Comparison of ENCODE assay signal across 8 mouse cellular contexts in the genomic region with DNA sequence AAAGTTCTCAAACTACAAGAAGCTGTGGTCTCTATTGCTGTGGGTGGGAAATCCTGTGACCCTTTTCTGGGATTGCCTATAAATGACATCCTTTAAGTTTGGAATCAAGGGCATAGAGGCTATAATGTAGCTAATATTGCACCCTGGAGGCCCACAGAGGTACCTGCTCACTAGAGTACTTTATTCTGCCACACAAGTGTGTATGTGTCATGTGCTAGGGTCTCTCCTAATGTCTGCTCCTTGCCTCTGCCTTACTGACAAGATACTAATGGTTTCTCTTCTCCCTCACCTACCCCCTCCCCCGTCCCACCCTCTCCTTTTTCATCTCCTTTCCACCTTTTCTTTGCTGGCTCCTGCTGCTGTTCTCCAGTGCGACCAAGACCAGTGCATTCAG.
A peak's percentile ranks its signal among the peaks of the same experiment; 100 is the strongest.
DNase-seq lines count a peak whose midpoint lies in the region; ATAC-seq lines count a peak whose summit lies in the region.

No protein-coding gene starts in this region.

- intact Hi-C loops in heart, postnatal 25 days (cut with DNase I), result loop anchor here (2.0 kb wide), 1 partner anchor 138 kb away; no protein-coding TSS in a partner anchor

- 26% methylated on average over 2 of the region's 2 CpGs for WGBS in heart, embryonic 13.5 days
- 29% methylated on average over 2 of the region's 2 CpGs for WGBS in embryonic facial prominence, embryonic 10.5 days
- WGBS in hindbrain, embryonic 13.5 days, result 23% methylated on average over 2 of the region's 2 CpGs
- 45% methylated on average over 2 of the region's 2 CpGs for WGBS in midbrain, embryonic 12.5 days

- no peak for DNase-seq in heart, postnatal 25 days (ENCODE audit: low spot score)
- DNase-seq in embryonic facial prominence, embryonic 10.5 days (ENCODE audit: low spot score), result no peak
- DNase-seq in cerebellum, postnatal 10 days, result no peak
- DNase-seq in layer of hippocampus, postnatal 10 days (ENCODE audit: low spot score in 2 of 2), result no peak

- peak overlapping the region; percentile 53 for H3K4me3 ChIP-seq in heart, embryonic 13.5 days
- H3K4me3 ChIP-seq in embryonic facial prominence, embryonic 10.5 days, result peak overlapping the region; percentile 59
- H3K4me3 ChIP-seq in hindbrain, embryonic 13.5 days, result peak overlapping the region; percentile 43
- peak overlapping the region; percentile 44 for H3K4me3 ChIP-seq in midbrain, embryonic 12.5 days

- no peaks in the 10 kb centered on the region; the same call in 1 of the 2 replicates for H3K27me3 ChIP-seq in heart, embryonic 13.5 days (replicated peaks)
- peaks cover 6% of the 10 kb centered on the region; the same call in 1 of the 2 replicates for H3K27me3 ChIP-seq in embryonic facial prominence, embryonic 10.5 days (replicated peaks; ENCODE audit: low read depth, poor library complexity, severe bottlenecking)
- H3K27me3 ChIP-seq in hindbrain, embryonic 13.5 days, result peaks cover 10% of the 10 kb centered on the region; the same call in 1 of the 2 replicates
- peaks cover 11% of the 10 kb centered on the region; the same call in 1 of the 2 replicates for H3K27me3 ChIP-seq in midbrain, embryonic 12.5 days

- peak overlapping the region; percentile 76 for H3K4me2 ChIP-seq in heart, embryonic 13.5 days
- peak overlapping the region; percentile 74 for H3K4me2 ChIP-seq in hindbrain, embryonic 13.5 days
- peak overlapping the region; percentile 80 for H3K4me2 ChIP-seq in midbrain, embryonic 12.5 days (replicated peaks)

- H3K9ac ChIP-seq in heart, embryonic 13.5 days, result peak overlapping the region; percentile 75
- peak overlapping the region; percentile 76 for H3K9ac ChIP-seq in hindbrain, embryonic 13.5 days
- peak overlapping the region; percentile 56; the same call in 1 of the 2 replicates for H3K9ac ChIP-seq in midbrain, embryonic 12.5 days (replicated peaks)

- H3K4me1 ChIP-seq in heart, embryonic 13.5 days, result peaks cover 8% of the 10 kb centered on the region
- peaks cover 8% of the 10 kb centered on the region for H3K4me1 ChIP-seq in embryonic facial prominence, embryonic 10.5 days
- peaks cover 10% of the 10 kb centered on the region for H3K4me1 ChIP-seq in hindbrain, embryonic 13.5 days (replicated peaks)
- H3K4me1 ChIP-seq in midbrain, embryonic 12.5 days, result peaks cover 4% of the 10 kb centered on the region; the same call in 1 of the 2 replicates

- ATAC-seq in heart, embryonic 13.5 days (ENCODE audit: extremely low read depth, insufficient number of reproducible peaks, low FRiP score, low TSS enrichment), result no peak
- ATAC-seq in hindbrain, embryonic 13.5 days (ENCODE audit: low FRiP score), result peak; percentile 50
- ATAC-seq in midbrain, embryonic 12.5 days (ENCODE audit: low FRiP score, low read depth), result peak; percentile 35
- no peak for ATAC-seq in erythroblast, adult 5-6 weeks (replicated peaks; ENCODE audit: low FRiP score, poor library complexity, severe bottlenecking)

- no peaks in the 10 kb centered on the region for H3K9me3 ChIP-seq in heart, embryonic 13.5 days
- H3K9me3 ChIP-seq in embryonic facial prominence, embryonic 10.5 days, result no peaks in the 10 kb centered on the region
- no peaks in the 10 kb centered on the region for H3K9me3 ChIP-seq in hindbrain, embryonic 13.5 days
- no peaks in the 10 kb centered on the region for H3K9me3 ChIP-seq in midbrain, embryonic 12.5 days

- no peak overlapping the region for H3K27ac ChIP-seq in heart, embryonic 13.5 days (replicated peaks)
- H3K27ac ChIP-seq in embryonic facial prominence, embryonic 10.5 days (replicated peaks), result peak overlapping the region; percentile 60
- peak overlapping the region; percentile 60; the same call in 1 of the 2 replicates for H3K27ac ChIP-seq in hindbrain, embryonic 13.5 days
- H3K27ac ChIP-seq in midbrain, embryonic 12.5 days (replicated peaks), result no peak overlapping the region

- no peaks in the 10 kb centered on the region for H3K36me3 ChIP-seq in heart, embryonic 13.5 days
- no peaks in the 10 kb centered on the region for H3K36me3 ChIP-seq in embryonic facial prominence, embryonic 10.5 days (replicated peaks)
- no peaks in the 10 kb centered on the region for H3K36me3 ChIP-seq in hindbrain, embryonic 13.5 days
- no peaks in the 10 kb centered on the region for H3K36me3 ChIP-seq in midbrain, embryonic 12.5 days

Comparison
In these comparisons a context has a peak if more than half of its experiments do, and no peak if none do; other contexts are left out.
1. ATAC-seq: peak in hindbrain, embryonic 13.5 days (single experiment) and midbrain, embryonic 12.5 days (single experiment); none in heart, embryonic 13.5 days (single experiment) and erythroblast, adult 5-6 weeks (single experiment).
2. H3K27ac ChIP-seq: peak in embryonic facial prominence, embryonic 10.5 days (single experiment) and hindbrain, embryonic 13.5 days (single experiment); none in heart, embryonic 13.5 days (single experiment) and midbrain, embryonic 12.5 days (single experiment).
3. Peak in every context shown above with its lines, with median percentiles within 50 percentile points of each other: H3K4me2 ChIP-seq, H3K4me3 ChIP-seq and H3K9ac ChIP-seq.